Mouse (Mus musculus): ENCODE measurements around the gene Pex11g. TPM values are rescaled to one million over a fixed set of nuclear protein-coding genes. Genes with fewer than 3 reads are reported as not detected.

Gene Pex11g
- total and polyA plus RNA-seq, 3 experiments: 0.35 to 1.4 TPM; not detected in 1

DNA sequence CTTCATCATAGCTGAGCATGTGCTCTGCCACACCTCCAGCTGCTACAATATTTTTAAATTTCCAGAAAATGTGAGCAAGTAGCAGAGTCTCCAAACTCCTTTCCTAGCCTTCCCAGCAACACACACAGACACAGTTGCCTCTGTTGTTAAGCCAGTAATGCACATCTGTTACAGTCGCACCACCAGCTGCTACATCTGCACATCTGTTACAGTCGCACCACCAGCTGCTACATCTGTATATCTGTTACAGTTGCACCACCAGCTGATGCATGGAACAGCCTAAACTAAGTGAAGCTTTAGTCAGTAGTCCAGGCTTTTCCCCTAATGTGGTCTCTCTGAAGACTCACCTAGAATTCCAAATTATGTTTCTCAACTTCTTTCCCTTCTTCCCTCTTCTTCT, 39.1 kb downstream of the Pex11g start:
- H3K36me3 ChIP-seq (ENCODE audit: control insufficient read depth in 1 of 2, insufficient read depth in 2 of 2, low read length in 2 of 2): no peaks in the 10 kb centered on the region
- H3K27me3 ChIP-seq (ENCODE audit: control insufficient read depth in 1 of 2, insufficient read depth in 2 of 2, low read length in 2 of 2): no peaks in the 10 kb centered on the region
- H3K27ac ChIP-seq (ENCODE audit: control insufficient read depth, low read depth, low read length): no peak overlapping the region
- no peak overlapping the region for H3K4me3 ChIP-seq (ENCODE audit: control insufficient read depth in 1 of 2, insufficient read depth in 1 of 2, low read depth in 2 of 2, low read length in 2 of 2)
- H3K9me3 ChIP-seq (replicated peaks; ENCODE audit: insufficient read depth, low read length): no peaks in the 10 kb centered on the region
- no peaks in the 10 kb centered on the region for H3K4me1 ChIP-seq (ENCODE audit: control insufficient read depth in 1 of 2, insufficient read depth in 2 of 2, low read length in 2 of 2)
- no peak for DNase-seq (ENCODE audit: low read depth, low spot score)
- no peak overlapping the region for H3K9ac ChIP-seq (ENCODE audit: control insufficient read depth, low read depth, low read length, poor library complexity, severe bottlenecking)
- no peak for TF ChIP-seq TAL1 (IDR thresholded peaks at IDR 0.05; ENCODE audit: low read length)
- no peaks in the 10 kb centered on the region for H3K79me2 ChIP-seq (ENCODE audit: control insufficient read depth, insufficient read depth, low read length, poor library complexity)

DNA sequence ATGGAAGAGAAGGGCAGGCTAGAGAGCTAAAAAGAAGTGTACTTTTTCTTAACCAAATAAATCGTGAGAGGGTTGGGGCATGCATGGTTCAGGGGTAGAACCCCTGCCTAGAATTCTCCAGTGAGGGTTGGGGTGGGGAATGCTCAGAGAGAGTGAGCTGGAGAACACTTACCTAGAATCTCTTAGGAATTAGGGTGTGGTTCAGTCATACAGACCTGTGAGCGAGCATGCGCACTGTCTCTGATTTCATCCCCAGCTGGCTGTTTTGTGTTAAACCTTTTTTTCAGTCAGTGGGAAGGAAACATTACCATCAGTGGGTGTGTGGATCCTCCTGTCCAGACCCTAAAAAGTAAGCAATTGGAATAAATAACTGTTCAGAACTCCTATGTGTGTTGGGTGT, 41.3 kb downstream of the Pex11g start:
- H3K27me3 ChIP-seq (ENCODE audit: control insufficient read depth in 1 of 2, insufficient read depth in 2 of 2, low read length in 2 of 2): no peaks in the 10 kb centered on the region
- TF ChIP-seq ELF1 (IDR thresholded peaks at IDR 0.05; ENCODE audit: low read depth, low read length) (no peak), ZC3H11A (IDR thresholded peaks at IDR 0.05; ENCODE audit: low read depth, low read length) (no peak), USF2 (IDR thresholded peaks at IDR 0.05; ENCODE audit: borderline replicate concordance in 1 of 2, insufficient read depth in 1 of 2, low read depth in 1 of 2, low read length in 2 of 2) (no peak), MXI1 (IDR thresholded peaks at IDR 0.05; ENCODE audit: low read depth, low read length) (no peak), MAZ (IDR thresholded peaks at IDR 0.05; ENCODE audit: low read depth, low read length) (no peak), TBP (IDR thresholded peaks at IDR 0.05; ENCODE audit: low read depth, low read length) (no peak), UBTF (IDR thresholded peaks at IDR 0.05; ENCODE audit: borderline replicate concordance, insufficient read depth, low read depth, low read length) (no peak), RAD21 (IDR thresholded peaks at IDR 0.05; ENCODE audit: low read depth, low read length) (no peak), MAFK (IDR thresholded peaks at IDR 0.05; ENCODE audit: borderline replicate concordance, low read depth, low read length) (no peak), RCOR1 (IDR thresholded peaks at IDR 0.05; ENCODE audit: low read depth, low read length) (no peak), SMC3 (IDR thresholded peaks at IDR 0.05; ENCODE audit: low read depth, low read length) (no peak), SIN3A (IDR thresholded peaks at IDR 0.05; ENCODE audit: low read length) (no peak), KAT2A (conservative IDR thresholded peaks at IDR 0.05; ENCODE audit: low read depth, low read length) (no peak)
- no peaks in the 10 kb centered on the region for H3K4me1 ChIP-seq (ENCODE audit: control insufficient read depth in 1 of 2, insufficient read depth in 2 of 2, low read length in 2 of 2)
- no peaks in the 10 kb centered on the region for H3K9me3 ChIP-seq (replicated peaks; ENCODE audit: insufficient read depth, low read length)
- no peaks in the 10 kb centered on the region for H3K79me2 ChIP-seq (ENCODE audit: control insufficient read depth, insufficient read depth, low read length, poor library complexity)
- H3K9ac ChIP-seq (ENCODE audit: control insufficient read depth, low read depth, low read length, poor library complexity, severe bottlenecking): no peak overlapping the region
- no peaks in the 10 kb centered on the region for H3K36me3 ChIP-seq (ENCODE audit: control insufficient read depth in 1 of 2, insufficient read depth in 2 of 2, low read length in 2 of 2)
- H3K27ac ChIP-seq (ENCODE audit: control insufficient read depth, low read depth, low read length): no peak overlapping the region
- no peak for DNase-seq (ENCODE audit: low read depth, low spot score)
- no peak overlapping the region for H3K4me3 ChIP-seq (ENCODE audit: control insufficient read depth in 1 of 2, insufficient read depth in 1 of 2, low read depth in 2 of 2, low read length in 2 of 2)

- Histone ChIP-seq H3K36me3 (ENCODE audit: control insufficient read depth in 1 of 2, insufficient read depth in 2 of 2, low read length in 2 of 2) (no peaks in the 10 kb centered on the region), H3K27me3 (ENCODE audit: control insufficient read depth in 1 of 2, insufficient read depth in 2 of 2, low read length in 2 of 2) (no peaks in the 10 kb centered on the region), H3K9me3 (replicated peaks; ENCODE audit: insufficient read depth, low read length) (no peaks in the 10 kb centered on the region), H3K4me3 (ENCODE audit: control insufficient read depth in 1 of 2, insufficient read depth in 1 of 2, low read depth in 2 of 2, low read length in 2 of 2) (no peak overlapping the region), H3K9ac (ENCODE audit: control insufficient read depth, low read depth, low read length, poor library complexity, severe bottlenecking) (no peak overlapping the region), H3K4me1 (ENCODE audit: control insufficient read depth in 1 of 2, insufficient read depth in 2 of 2, low read length in 2 of 2) (no peaks in the 10 kb centered on the region), H3K27ac (ENCODE audit: control insufficient read depth, low read depth, low read length) (no peak overlapping the region), H3K79me2 (ENCODE audit: control insufficient read depth, insufficient read depth, low read length, poor library complexity) (no peaks in the 10 kb centered on the region)
- DNase-seq (ENCODE audit: low read depth, low spot score): no peak
- TF ChIP-seq POLR2AphosphoS2 (IDR thresholded peaks at IDR 0.05; ENCODE audit: low read length) (no peak), GATA1 (IDR thresholded peaks at IDR 0.05; ENCODE audit: low read depth, low read length) (no peak), ELF1 (IDR thresholded peaks at IDR 0.05; ENCODE audit: low read depth, low read length) (no peak), MYC (IDR thresholded peaks at IDR 0.05; ENCODE audit: low read depth, low read length) (no peak), EP300 (IDR thresholded peaks at IDR 0.05; ENCODE audit: low read depth in 1 of 2, low read length in 2 of 2) (no peak), NRF1 (IDR thresholded peaks at IDR 0.05; ENCODE audit: insufficient read depth, low read depth, low read length, poor library complexity, severe bottlenecking) (no peak), TAL1 (IDR thresholded peaks at IDR 0.05; ENCODE audit: low read length) (no peak), MYB (IDR thresholded peaks at IDR 0.05; ENCODE audit: low read depth, low read length) (no peak), ETS1 (IDR thresholded peaks at IDR 0.05; ENCODE audit: low read depth, low read length) (no peak), NELFE (IDR thresholded peaks at IDR 0.05; ENCODE audit: low read depth, low read length) (no peak), ZNF384 (IDR thresholded peaks at IDR 0.05; ENCODE audit: low read depth, low read length) (no peak), HCFC1 (IDR thresholded peaks at IDR 0.05; ENCODE audit: low read depth, low read length) (no peak), CTCF (IDR thresholded peaks at IDR 0.05 in 2 of 3, conservative IDR thresholded peaks at IDR 0.05 in 1 of 3; ENCODE audit: control insufficient read depth in 1 of 3, insufficient read depth in 1 of 3, low read depth in 2 of 3, low read length in 3 of 3, poor library complexity in 1 of 3, severe bottlenecking in 1 of 3) (no peak), ZMIZ1 (IDR thresholded peaks at IDR 0.05; ENCODE audit: low read depth, low read length) (no peak), CHD2 (IDR thresholded peaks at IDR 0.05; ENCODE audit: low read length) (no peak), BHLHE40 (IDR thresholded peaks at IDR 0.05; ENCODE audit: borderline replicate concordance, low read depth, low read length) (no peak)
Measured at GRCm38 (mm10) chr8:3425217-3425616, 42.3 kb downstream of the Pex11g start.

Data from MEL (cell line).